Mouse (Mus musculus) liver, embryonic 13.5 days (tissue): ENCODE measurements at regions not wholly inside any gene's neighbourhood (a gene's known extent, or its start where the extent isn't known, plus 50 kb on each side); places are given as distances from the start of the nearest gene placed in this dataset.

Experiments
- ATAC-seq: fragments of 200-750 bp; cut with Nextera tagmentation; 2 replicates; pipeline ENCODE4 v1.8.0; 2017; ENCODE audit warnings: low read depth, mild to moderate bottlenecking, moderate number of reproducible peaks, moderate library complexity
- DNase-seq: peaks from one replicate; pipeline ENCODE4 v3.0.0; 2022
- H3K27ac ChIP-seq: fragments of 300-500 bp; sonication (generic); 2 replicates; pipeline ENCODE4 v1.5.1; 2015; ENCODE audit warnings: moderate library complexity, mild to moderate bottlenecking, inconsistent platforms
- H3K27me3 ChIP-seq: fragments of 300-500 bp; sonication (generic); 2 replicates; pipeline ENCODE4 v1.6.1; 2015; ENCODE audit warnings: mild to moderate bottlenecking, inconsistent platforms
- H3K36me3 ChIP-seq: fragments of 300-500 bp; sonication (generic); 2 replicates; pipeline ENCODE4 v1.6.1; 2015; ENCODE audit warnings: mild to moderate bottlenecking, inconsistent platforms
- H3K4me1 ChIP-seq: fragments of 300-500 bp; sonication (generic); replicated peaks from 2 replicates; pipeline ENCODE4 v1.6.1; 2015; ENCODE audit warnings: inconsistent platforms
- H3K4me2 ChIP-seq: fragments of 300-500 bp; sonication (generic); 2 replicates; pipeline ENCODE4 v1.6.1; 2015; ENCODE audit warnings: inconsistent platforms, mild to moderate bottlenecking, moderate library complexity
- H3K4me3 ChIP-seq: fragments of 300-500 bp; sonication (generic); replicated peaks from 2 replicates; pipeline ENCODE4 v1.5.1; 2015; ENCODE audit warnings: mild to moderate bottlenecking, inconsistent platforms
- H3K9ac ChIP-seq: fragments of 300-500 bp; sonication (generic); 2 replicates; pipeline ENCODE4 v1.6.1; 2015; ENCODE audit warnings: mild to moderate bottlenecking, inconsistent platforms
- H3K9me3 ChIP-seq: fragments of 300-500 bp; sonication (generic); replicated peaks from 2 replicates; pipeline ENCODE4 v1.6.1; 2016; ENCODE audit warnings: inconsistent platforms
- WGBS: fragments of 180-500 bp; shearing (Covaris S2); methylation state at CpG from one replicate; pipeline ENCODE4 v1.1.7; 2015; ENCODE audit not compliant: insufficient replicate concordance; 5-methylcytosine and 5-hydroxymethylcytosine counted together

- WGBS: 56% methylated on average over 19 of the region's 19 CpGs
- DNase-seq (no peak), ATAC-seq (no peak)
- no peaks in the 10 kb centered on the region for H3K27me3 ChIP-seq
- no peak overlapping the region for H3K9ac ChIP-seq
- H3K27ac ChIP-seq: peak overlapping the region; percentile 55
- H3K4me3 ChIP-seq: no peak overlapping the region
- H3K36me3 ChIP-seq: no peaks in the 10 kb centered on the region
- peak overlapping the region; percentile 29; the same call in 1 of the 2 replicates for H3K4me2 ChIP-seq
- H3K4me1 ChIP-seq: no peaks in the 10 kb centered on the region
- H3K9me3 ChIP-seq: no peaks in the 10 kb centered on the region
Measured at GRCm38 (mm10) chr12:110020541-110021470, 258.1 kb upstream of the Dio3 start.

- no peak for ATAC-seq
- no peak for DNase-seq
- 0 out of 2 replicates have a peak, but pooled peaks cover 2% of the 10 kb centered on the region for H3K4me1 ChIP-seq
- 68% methylated on average over 12 of the region's 12 CpGs for WGBS
- peak overlapping the region; percentile 29 for H3K4me2 ChIP-seq
- H3K9ac ChIP-seq: no peak overlapping the region
- H3K27ac ChIP-seq: peak overlapping the region; percentile 55; the same call in 1 of the 2 replicates
- no peak overlapping the region for H3K4me3 ChIP-seq
- H3K27me3 ChIP-seq: no peaks in the 10 kb centered on the region
- H3K36me3 ChIP-seq: no peaks in the 10 kb centered on the region
- H3K9me3 ChIP-seq: no peaks in the 10 kb centered on the region
Measured at GRCm38 (mm10) chr12:110021690-110022089, 257.2 kb upstream of the Dio3 start.

- Histone ChIP-seq H3K36me3 (no peaks in the 10 kb centered on the region), H3K27ac (peak overlapping the region; percentile 82; the same call in 1 of the 2 replicates), H3K4me3 (0 out of 2 replicates have a peak overlapping the region, but pooled peaks have one; percentile 16), H3K4me1 (peaks cover 7% of the 10 kb centered on the region; the same call in 1 of the 2 replicates), H3K27me3 (no peaks in the 10 kb centered on the region), H3K9me3 (no peaks in the 10 kb centered on the region), H3K4me2 (peak overlapping the region; percentile 28), H3K9ac (no peak overlapping the region)
- ATAC-seq (no peak), DNase-seq (no peak)
- 55% methylated on average over 6 of the region's 6 CpGs for WGBS
Measured at GRCm38 (mm10) chr12:110022631-110023030, 256.2 kb upstream of the Dio3 start.

- H3K9me3 ChIP-seq: no peaks in the 10 kb centered on the region
- H3K27me3 ChIP-seq: no peaks in the 10 kb centered on the region
- H3K4me2 ChIP-seq: 0 out of 2 replicates have a peak overlapping the region, but pooled peaks have one; percentile 28
- WGBS: 60% methylated on average over 11 of the region's 11 CpGs
- H3K27ac ChIP-seq: peak overlapping the region; percentile 82
- H3K36me3 ChIP-seq: no peaks in the 10 kb centered on the region
- H3K4me3 ChIP-seq: peak overlapping the region; percentile 16; the same call in 1 of the 2 replicates
- H3K4me1 ChIP-seq: peaks cover 14% of the 10 kb centered on the region
- H3K9ac ChIP-seq: peak overlapping the region; percentile 17; the same call in 1 of the 2 replicates
- ATAC-seq: 0 out of 2 replicates have a peak, but pooled peaks have one; percentile 21
- no peak for DNase-seq
Measured at GRCm38 (mm10) chr12:110023192-110024101, 255.4 kb upstream of the Dio3 start.

GRCm38 (mm10) chr12:110024295-110024694 is 254.6 kb upstream of the Dio3 start:
- H3K9me3 ChIP-seq: no peaks in the 10 kb centered on the region
- H3K36me3 ChIP-seq: no peaks in the 10 kb centered on the region
- peaks cover 20% of the 10 kb centered on the region for H3K4me1 ChIP-seq
- H3K27ac ChIP-seq: peak overlapping the region; percentile 82
- ATAC-seq: peak; percentile 78
- 65% methylated on average over 9 of the region's 9 CpGs for WGBS
- peak overlapping the region; percentile 38 for H3K4me2 ChIP-seq
- H3K9ac ChIP-seq: no peak overlapping the region
- no peak for DNase-seq
- 0 out of 2 replicates have a peak overlapping the region, but pooled peaks have one; percentile 5 for H3K4me3 ChIP-seq
- H3K27me3 ChIP-seq: no peaks in the 10 kb centered on the region

- Histone ChIP-seq H3K4me2 (peak overlapping the region; percentile 38), H3K4me3 (peak overlapping the region; percentile 5; the same call in 1 of the 2 replicates)
- ATAC-seq: no peak
Measured at GRCm38 (mm10) chr12:110025171-110025570, 253.7 kb upstream of the Dio3 start.

GRCm38 (mm10) chr12:110026033-110026750 is 252.7 kb upstream of the Dio3 start:
- H3K36me3 ChIP-seq: no peaks in the 10 kb centered on the region
- H3K4me3 ChIP-seq: no peak overlapping the region
- no peak overlapping the region for H3K4me2 ChIP-seq
- DNase-seq (no peak), ATAC-seq (no peak)
- no peak overlapping the region for H3K9ac ChIP-seq
- no peak overlapping the region for H3K27ac ChIP-seq
- H3K9me3 ChIP-seq: no peaks in the 10 kb centered on the region
- no peaks in the 10 kb centered on the region for H3K27me3 ChIP-seq
- peaks cover 20% of the 10 kb centered on the region for H3K4me1 ChIP-seq
- WGBS: 75% methylated on average over 11 of the region's 11 CpGs

More at GRCm38 (mm10) chr12:110025171-110025570, 253.7 kb upstream of the Dio3 start:
- Histone ChIP-seq H3K27me3 (no peaks in the 10 kb centered on the region), H3K9me3 (no peaks in the 10 kb centered on the region), H3K36me3 (no peaks in the 10 kb centered on the region), H3K27ac (peak overlapping the region; percentile 78), H3K4me1 (peaks cover 20% of the 10 kb centered on the region), H3K9ac (0 out of 2 replicates have a peak overlapping the region, but pooled peaks have one; percentile 10)
- no peak for DNase-seq
- 72% methylated on average over 7 of the region's 7 CpGs for WGBS

GRCm38 (mm10) chr12:110027345-110027744 is 251.5 kb upstream of the Dio3 start:
- DNase-seq: no peak
- Histone ChIP-seq H3K36me3 (no peaks in the 10 kb centered on the region), H3K4me1 (peaks cover 20% of the 10 kb centered on the region), H3K27me3 (no peaks in the 10 kb centered on the region), H3K27ac (no peak overlapping the region), H3K9ac (no peak overlapping the region), H3K4me3 (no peak overlapping the region), H3K9me3 (no peaks in the 10 kb centered on the region), H3K4me2 (no peak overlapping the region)
- ATAC-seq: no peak
- 53% methylated on average over 6 of the region's 6 CpGs for WGBS

- H3K36me3 ChIP-seq: no peaks in the 10 kb centered on the region
- H3K4me2 ChIP-seq: no peak overlapping the region
- no peak for ATAC-seq
- H3K27me3 ChIP-seq: no peaks in the 10 kb centered on the region
- H3K4me1 ChIP-seq: peaks cover 20% of the 10 kb centered on the region
- H3K9me3 ChIP-seq: no peaks in the 10 kb centered on the region
- no peak overlapping the region for H3K9ac ChIP-seq
- WGBS: 61% methylated on average over 12 of the region's 12 CpGs
- no peak overlapping the region for H3K4me3 ChIP-seq
- H3K27ac ChIP-seq: no peak overlapping the region
- DNase-seq: no peak
Measured at GRCm38 (mm10) chr12:110027976-110028375, 250.9 kb upstream of the Dio3 start.

GRCm38 (mm10) chr12:110028646-110029045 is 250.2 kb upstream of the Dio3 start:
- DNase-seq (no peak), ATAC-seq (no peak)
- WGBS: 50% methylated on average over 9 of the region's 9 CpGs
- H3K9ac ChIP-seq: no peak overlapping the region
- no peaks in the 10 kb centered on the region for H3K9me3 ChIP-seq
- no peak overlapping the region for H3K27ac ChIP-seq
- no peaks in the 10 kb centered on the region for H3K27me3 ChIP-seq
- peaks cover 20% of the 10 kb centered on the region for H3K4me1 ChIP-seq
- H3K4me3 ChIP-seq: no peak overlapping the region
- no peak overlapping the region for H3K4me2 ChIP-seq
- H3K36me3 ChIP-seq: no peaks in the 10 kb centered on the region
